Mouse (Mus musculus): ENCODE measurements around the gene Smap2.

DNA sequence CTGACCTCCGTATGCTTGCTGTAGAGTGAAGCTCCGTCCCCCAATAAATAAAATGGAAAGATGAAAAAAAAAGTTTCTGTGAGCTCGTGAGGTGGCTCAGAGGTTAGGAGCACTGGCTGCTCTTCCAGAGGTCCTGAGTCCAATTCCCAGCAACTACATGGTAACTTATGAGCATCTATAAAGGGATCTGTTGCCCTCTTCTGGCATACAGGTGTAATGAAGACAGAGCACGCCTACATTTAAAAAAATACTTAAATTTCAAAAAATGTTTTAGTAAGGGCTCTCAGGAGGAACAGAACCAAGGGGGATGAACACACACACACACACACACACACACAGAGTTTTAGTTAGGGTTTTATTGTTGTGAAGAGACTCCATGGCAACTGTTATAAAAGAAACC, 14.4 kb upstream of the Smap2 start:
- TF ChIP-seq CHD2 (IDR thresholded peaks at IDR 0.05; ENCODE audit: low read depth, low read length) (no peak), HCFC1 (IDR thresholded peaks at IDR 0.05; ENCODE audit: borderline replicate concordance, insufficient read depth, low read length) (no peak)
